Mouse (Mus musculus) embryonic facial prominence, embryonic 15.5 days (tissue): ENCODE results near the gene Zfp536. TPM values are rescaled to one million over a fixed set of nuclear protein-coding genes. Genes with fewer than 3 reads are reported as not detected.
A peak's percentile ranks its signal among the peaks of the same experiment; 100 is the strongest.
"Not testable (repeated sequence)": the region's sequence is repeated elsewhere in the genome, so short reads cannot be mapped to it uniquely, and the experiment has no call there.

Source experiments
- ATAC-seq: fragments of 200-750 bp; cut with Nextera tagmentation; 2 replicates; pipeline ENCODE4 v1.8.0; 2017; ENCODE audit warnings: low read depth, moderate TSS enrichment; ENCODE audit not compliant: insufficient number of reproducible peaks, low FRiP score, low TSS enrichment
- H3K27ac ChIP-seq: fragments of 300-500 bp; sonication (generic); replicated peaks from 2 replicates; pipeline ENCODE4 v1.5.1; 2015; ENCODE audit warnings: mild to moderate bottlenecking, inconsistent platforms
- H3K27me3 ChIP-seq: fragments of 300-500 bp; sonication (generic); 2 replicates; pipeline ENCODE4 v1.6.1; 2015; ENCODE audit warnings: inconsistent platforms
- H3K36me3 ChIP-seq: fragments of 300-500 bp; sonication (generic); 2 replicates; pipeline ENCODE4 v1.6.1; 2015; ENCODE audit warnings: mild to moderate bottlenecking, inconsistent platforms
- H3K4me1 ChIP-seq: fragments of 300-500 bp; sonication (generic); 2 replicates; pipeline ENCODE4 v1.6.1; 2015; ENCODE audit warnings: inconsistent platforms
- H3K4me2 ChIP-seq: fragments of 300-500 bp; sonication (generic); replicated peaks from 2 replicates; pipeline ENCODE4 v1.6.1; 2015; ENCODE audit warnings: mild to moderate bottlenecking, inconsistent platforms
- H3K4me3 ChIP-seq: fragments of 300-500 bp; sonication (generic); replicated peaks from 2 replicates; pipeline ENCODE4 v1.5.1; 2015; ENCODE audit warnings: mild to moderate bottlenecking, inconsistent platforms
- H3K9ac ChIP-seq: fragments of 300-500 bp; sonication (generic); 2 replicates; pipeline ENCODE4 v1.6.1; 2015; ENCODE audit warnings: inconsistent platforms
- H3K9me3 ChIP-seq: fragments of 300-500 bp; sonication (generic); replicated peaks from 2 replicates; pipeline ENCODE4 v1.6.1; 2016; ENCODE audit warnings: inconsistent platforms
- WGBS: fragments of 180-500 bp; shearing (Covaris S2); methylation state at CpG from one replicate; pipeline ENCODE4 v1.1.7; 2015; 5-methylcytosine and 5-hydroxymethylcytosine counted together
- polyA plus RNA-seq: library from polyadenylated mRNA; unstranded; fragments of >200 nt; fragmentation: Nextera tagmentation; extraction: Ambion mirVana; gene quantifications from 2 replicates; pipeline ENCODE4 v1.2.1, GENCODE M21; 2015

Gene Zfp536
- polyA plus RNA-seq, 1 experiment from 2014 or later = 6.6 TPM

- 47% methylated on average over 8 of the region's 8 CpGs for WGBS
- Histone ChIP-seq H3K4me3 (no peak overlapping the region), H3K4me1 (peaks cover 8% of the 10 kb centered on the region; the same call in 1 of the 2 replicates), H3K9me3 (no peaks in the 10 kb centered on the region), H3K27me3 (peaks cover 12% of the 10 kb centered on the region; the same call in 1 of the 2 replicates), H3K36me3 (no peaks in the 10 kb centered on the region), H3K9ac (no peak overlapping the region), H3K27ac (no peak overlapping the region), H3K4me2 (no peak overlapping the region)
- ATAC-seq = no peak
Measured at GRCm38 (mm10) chr7:37625758-37626157, 147.7 kb downstream of the Zfp536 start.

- WGBS = 5% methylated on average over 19 of the region's 20 CpGs
- ATAC-seq = no peak
Measured at GRCm38 (mm10) chr7:37624759-37625340, 148.6 kb downstream of the Zfp536 start.

GRCm38 (mm10) chr7:37623903-37624758 lies 149.3 kb downstream of the Zfp536 start:
- Histone ChIP-seq H3K36me3 (no peaks in the 10 kb centered on the region), H3K4me1 (peaks cover 8% of the 10 kb centered on the region; the same call in 1 of the 2 replicates), H3K27ac (no peak overlapping the region), H3K4me3 (peak overlapping the region; percentile 51), H3K9me3 (no peaks in the 10 kb centered on the region), H3K4me2 (peak overlapping the region; percentile 89), H3K27me3 (peaks cover 12% of the 10 kb centered on the region; the same call in 1 of the 2 replicates), H3K9ac (peak overlapping the region; percentile 39)
- 2% methylated on average over 43 of the region's 62 CpGs for WGBS
- no peak; the same call in 1 of the 2 replicates for ATAC-seq

More at GRCm38 (mm10) chr7:37624759-37625340, 148.6 kb downstream of the Zfp536 start:
- peak overlapping the region; percentile 89 for H3K4me2 ChIP-seq
- no peaks in the 10 kb centered on the region for H3K9me3 ChIP-seq
- peaks cover 8% of the 10 kb centered on the region; the same call in 1 of the 2 replicates for H3K4me1 ChIP-seq
- no peaks in the 10 kb centered on the region for H3K36me3 ChIP-seq
- H3K27ac ChIP-seq = no peak overlapping the region
- H3K27me3 ChIP-seq = peaks cover 12% of the 10 kb centered on the region; the same call in 1 of the 2 replicates
- H3K4me3 ChIP-seq = peak overlapping the region; percentile 51
- no peak overlapping the region for H3K9ac ChIP-seq

- no peak overlapping the region for H3K9ac ChIP-seq
- H3K4me3 ChIP-seq = no peak overlapping the region
- no peak overlapping the region for H3K4me2 ChIP-seq
- H3K36me3 ChIP-seq = no peaks in the 10 kb centered on the region
- no peak for ATAC-seq
- H3K4me1 ChIP-seq = no peaks in the 10 kb centered on the region
- H3K27ac ChIP-seq = no peak overlapping the region
- no peaks in the 10 kb centered on the region for H3K9me3 ChIP-seq
- H3K27me3 ChIP-seq = peaks cover 8% of the 10 kb centered on the region; the same call in 1 of the 2 replicates
- 60% methylated on average over 7 of the region's 7 CpGs for WGBS
Measured at GRCm38 (mm10) chr7:37619254-37619653, 154.2 kb downstream of the Zfp536 start.

- Histone ChIP-seq H3K9me3 (no peaks in the 10 kb centered on the region), H3K9ac (no peak overlapping the region), H3K4me1 (no peaks in the 10 kb centered on the region), H3K4me3 (no peak overlapping the region), H3K27ac (no peak overlapping the region), H3K27me3 (no peaks in the 10 kb centered on the region; the same call in 1 of the 2 replicates), H3K4me2 (no peak overlapping the region), H3K36me3 (no peaks in the 10 kb centered on the region)
- ATAC-seq = no peak
- WGBS = 79% methylated on average over 2 of the region's 2 CpGs
Measured at GRCm38 (mm10) chr7:37617880-37618279, 155.6 kb downstream of the Zfp536 start.

- H3K27ac ChIP-seq = no peak overlapping the region
- no peaks in the 10 kb centered on the region for H3K9me3 ChIP-seq
- H3K4me1 ChIP-seq = no peaks in the 10 kb centered on the region
- no peak overlapping the region for H3K9ac ChIP-seq
- H3K4me2 ChIP-seq = no peak overlapping the region
- ATAC-seq = no peak
- H3K4me3 ChIP-seq = no peak overlapping the region
- H3K27me3 ChIP-seq = no peaks in the 10 kb centered on the region
- no peaks in the 10 kb centered on the region for H3K36me3 ChIP-seq
- 57% methylated on average over 4 of the region's 4 CpGs for WGBS
Measured at GRCm38 (mm10) chr7:37615932-37616331, 157.5 kb downstream of the Zfp536 start.

GRCm38 (mm10) chr7:37614381-37614780 lies 159.1 kb downstream of the Zfp536 start:
- H3K9ac ChIP-seq = no peak overlapping the region
- H3K4me1 ChIP-seq = no peaks in the 10 kb centered on the region
- 72% methylated on average over 10 of the region's 10 CpGs for WGBS
- H3K9me3 ChIP-seq = no peaks in the 10 kb centered on the region
- H3K4me2 ChIP-seq = no peak overlapping the region
- no peaks in the 10 kb centered on the region for H3K36me3 ChIP-seq
- no peak overlapping the region for H3K4me3 ChIP-seq
- no peak overlapping the region for H3K27ac ChIP-seq
- H3K27me3 ChIP-seq = no peaks in the 10 kb centered on the region
- no peak for ATAC-seq

GRCm38 (mm10) chr7:37608556-37608955 lies 164.9 kb downstream of the Zfp536 start:
- no peak overlapping the region for H3K9ac ChIP-seq
- H3K9me3 ChIP-seq = no peaks in the 10 kb centered on the region
- H3K4me3 ChIP-seq = no peak overlapping the region
- ATAC-seq = no peak
- no peaks in the 10 kb centered on the region for H3K27me3 ChIP-seq
- no peaks in the 10 kb centered on the region for H3K4me1 ChIP-seq
- WGBS = 92% methylated on average over 14 of the region's 14 CpGs
- H3K4me2 ChIP-seq = no peak overlapping the region
- no peaks in the 10 kb centered on the region for H3K36me3 ChIP-seq
- no peak overlapping the region for H3K27ac ChIP-seq

- Histone ChIP-seq H3K9me3 (no peaks in the 10 kb centered on the region), H3K9ac (no peak overlapping the region), H3K36me3 (no peaks in the 10 kb centered on the region), H3K4me2 (no peak overlapping the region), H3K27me3 (no peaks in the 10 kb centered on the region), H3K4me3 (no peak overlapping the region), H3K4me1 (no peaks in the 10 kb centered on the region), H3K27ac (no peak overlapping the region)
- ATAC-seq = no peak
- WGBS = 90% methylated on average over 6 of the region's 6 CpGs
Measured at GRCm38 (mm10) chr7:37607906-37608305, 165.5 kb downstream of the Zfp536 start.

- 78% methylated on average over 5 of the region's 5 CpGs for WGBS
Measured at GRCm38 (mm10) chr7:37606472-37606871, 167.0 kb downstream of the Zfp536 start.

GRCm38 (mm10) chr7:37603525-37603909 lies 169.9 kb downstream of the Zfp536 start:
- not testable (repeated sequence) for ATAC-seq, H3K4me1 ChIP-seq, H3K27me3 ChIP-seq, H3K4me3 ChIP-seq, H3K9me3 ChIP-seq, H3K27ac ChIP-seq, H3K36me3 ChIP-seq, H3K9ac ChIP-seq, H3K4me2 ChIP-seq

More at GRCm38 (mm10) chr7:37606472-37606871, 167.0 kb downstream of the Zfp536 start:
- Histone ChIP-seq H3K4me2 (no peak overlapping the region), H3K9ac (no peak overlapping the region), H3K4me3 (no peak overlapping the region), H3K36me3 (no peaks in the 10 kb centered on the region), H3K27me3 (no peaks in the 10 kb centered on the region), H3K4me1 (no peaks in the 10 kb centered on the region), H3K9me3 (no peaks in the 10 kb centered on the region), H3K27ac (no peak overlapping the region)
- no peak for ATAC-seq
